Mouse (Mus musculus): ENCODE measurements at regions not wholly inside any gene's neighbourhood (a gene's known extent, or its start where the extent isn't known, plus 50 kb on each side); places are given as distances from the start of the nearest gene placed in this dataset.

- DNase-seq (ENCODE audit: low read depth, low spot score) = no peak
These were observed 1186.7 kb downstream of the Slitrk1 start for GRCm38 (mm10) chr14:107727234-107727633.

- no peak for DNase-seq (ENCODE audit: low read depth, low spot score)
These were observed 1225.6 kb downstream of the Slitrk1 start for GRCm38 (mm10) chr14:107688349-107688748.

- peak; percentile 62 for DNase-seq (ENCODE audit: low read depth, low spot score)
These were observed 1226.5 kb downstream of the Slitrk1 start for GRCm38 (mm10) chr14:107687261-107688019.

- no peak for DNase-seq (ENCODE audit: low read depth, low spot score)
These were observed 1257.4 kb downstream of the Slitrk1 start for GRCm38 (mm10) chr14:107656595-107656994.

- no peak for DNase-seq (ENCODE audit: low read depth, low spot score)
These were observed 1298.5 kb downstream of the Slitrk1 start for GRCm38 (mm10) chr14:107615466-107615865.

GRCm38 (mm10) chr14:107614348-107614747 is 1299.6 kb downstream of the Slitrk1 start:
- no peak for DNase-seq (ENCODE audit: low read depth, low spot score)

GRCm38 (mm10) chr14:107603198-107603597 is 1310.8 kb downstream of the Slitrk1 start:
- DNase-seq (ENCODE audit: low read depth, low spot score) = no peak

- DNase-seq (ENCODE audit: low read depth, low spot score) = no peak
These were observed 1327.2 kb downstream of the Slitrk1 start for GRCm38 (mm10) chr14:107586715-107587114.

- no peak for DNase-seq (ENCODE audit: low read depth, low spot score)
These were observed 1329.7 kb downstream of the Slitrk1 start for GRCm38 (mm10) chr14:107584252-107584651.

- no peak for DNase-seq (ENCODE audit: low read depth, low spot score)
These were observed 1343.3 kb downstream of the Slitrk1 start for GRCm38 (mm10) chr14:107570676-107571075.

GRCm38 (mm10) chr14:107568496-107568895 is 1345.5 kb downstream of the Slitrk1 start:
- no peak for DNase-seq (ENCODE audit: low read depth, low spot score)
